Mouse (Mus musculus): Measurements from ENCODE around the gene Epc2.

DNA sequence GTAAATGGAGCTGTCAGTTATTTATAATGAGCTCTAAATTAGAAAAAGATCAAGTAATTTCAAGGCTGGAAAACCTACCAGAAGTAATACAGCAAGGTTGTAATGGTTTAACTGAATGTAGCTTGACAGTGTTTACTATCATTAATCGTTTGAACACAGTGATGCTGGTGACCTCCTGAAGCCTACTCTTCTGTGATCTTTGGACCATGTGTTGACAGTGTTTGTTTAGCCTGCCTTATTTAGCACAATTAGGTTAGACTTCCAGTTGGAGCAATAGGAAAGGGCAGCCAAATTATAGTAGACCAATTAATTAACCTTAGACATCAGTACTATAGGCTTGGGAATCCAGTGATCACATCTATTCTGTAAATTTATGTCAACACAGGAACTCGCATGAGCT is 70.3 kb downstream of the Epc2 start:
- no peak for TF ChIP-seq MAFK (IDR thresholded peaks at IDR 0.05; ENCODE audit: insufficient read depth, low read depth, low read length)
- TF ChIP-seq ZC3H11A (IDR thresholded peaks at IDR 0.05; ENCODE audit: borderline replicate concordance, low read depth, low read length), result no peak
- no peak for TF ChIP-seq HCFC1 (IDR thresholded peaks at IDR 0.05; ENCODE audit: borderline replicate concordance, insufficient read depth, low read length)
- no peak for TF ChIP-seq ZNF384 (IDR thresholded peaks at IDR 0.05; ENCODE audit: low read depth, low read length)
- no peak for TF ChIP-seq CHD2 (IDR thresholded peaks at IDR 0.05; ENCODE audit: low read depth, low read length)

Data from ES-E14 (cell line).